Mouse (Mus musculus) embryo, embryonic 10.5 days (tissue): Measurements from ENCODE around the gene Jph2.
A peak's percentile ranks its signal among the peaks of the same experiment; 100 is the strongest.

Experiments
- DNase-seq: peaks from one replicate; pipeline ENCODE4 v3.0.0-alpha.2; 2015; ENCODE audit warnings: low spot score

Gene Jph2

GRCm38 (mm10) chr2:163397905-163398304 lies at the start of gene Jph2:
Gene Jph2, minus strand, starts transcription at chr2:163397993.
- DNase-seq: peak; percentile 79

GRCm38 (mm10) chr2:163447375-163447774 lies 49.6 kb upstream of the Jph2 start:
- DNase-seq: no peak

- no peak for DNase-seq
These were observed 46.2 kb upstream of the Jph2 start for GRCm38 (mm10) chr2:163444017-163444416.

- no peak for DNase-seq
These were observed 45.8 kb upstream of the Jph2 start for GRCm38 (mm10) chr2:163443543-163443942.

GRCm38 (mm10) chr2:163439488-163439887 lies 41.7 kb upstream of the Jph2 start:
- DNase-seq: no peak

- DNase-seq: peak; percentile 81
These were observed 41.0 kb upstream of the Jph2 start for GRCm38 (mm10) chr2:163438619-163439451.

- peak; percentile 56 for DNase-seq
These were observed 40.4 kb upstream of the Jph2 start, which contains the start of gene Gdap1l1 for GRCm38 (mm10) chr2:163438246-163438618. Gene Gdap1l1, plus strand, starts transcription at chr2:163438476.

GRCm38 (mm10) chr2:163437800-163438199 lies 40.0 kb upstream of the Jph2 start:
- no peak for DNase-seq

- no peak for DNase-seq
These were observed 36.2 kb upstream of the Jph2 start for GRCm38 (mm10) chr2:163433971-163434370.

GRCm38 (mm10) chr2:163431289-163431688 lies 33.5 kb upstream of the Jph2 start:
- DNase-seq: no peak

- DNase-seq: no peak
These were observed 30.7 kb upstream of the Jph2 start for GRCm38 (mm10) chr2:163428346-163429011.

- DNase-seq: no peak
These were observed 26.8 kb upstream of the Jph2 start, which contains the start of gene Oser1 for GRCm38 (mm10) chr2:163424597-163424996. Gene Oser1, minus strand, starts transcription at chr2:163424697.

GRCm38 (mm10) chr2:163422895-163423660 lies 25.3 kb upstream of the Jph2 start:
- DNase-seq: no peak

GRCm38 (mm10) chr2:163420366-163420886 lies 22.6 kb upstream of the Jph2 start:
- DNase-seq: peak; percentile 9

GRCm38 (mm10) chr2:163419346-163420045 lies 21.7 kb upstream of the Jph2 start:
- DNase-seq: peak; percentile 99

- DNase-seq: peak; percentile 46
These were observed 21.1 kb upstream of the Jph2 start for GRCm38 (mm10) chr2:163418841-163419345.

GRCm38 (mm10) chr2:163417830-163418229 lies 20.0 kb upstream of the Jph2 start:
- DNase-seq: no peak

- DNase-seq: no peak
These were observed 19.2 kb upstream of the Jph2 start for GRCm38 (mm10) chr2:163417026-163417425.

GRCm38 (mm10) chr2:163412846-163413590 lies 15.2 kb upstream of the Jph2 start:
- no peak for DNase-seq

- no peak for DNase-seq
These were observed 14.6 kb upstream of the Jph2 start for GRCm38 (mm10) chr2:163412419-163412818.

- DNase-seq: no peak
These were observed 14.0 kb upstream of the Jph2 start for GRCm38 (mm10) chr2:163411840-163412239.
